Mouse (Mus musculus): ENCODE measurements around the gene Foxo1.
A peak's percentile ranks its signal among the peaks of the same experiment; 100 is the strongest.

Gene Foxo1

DNA sequence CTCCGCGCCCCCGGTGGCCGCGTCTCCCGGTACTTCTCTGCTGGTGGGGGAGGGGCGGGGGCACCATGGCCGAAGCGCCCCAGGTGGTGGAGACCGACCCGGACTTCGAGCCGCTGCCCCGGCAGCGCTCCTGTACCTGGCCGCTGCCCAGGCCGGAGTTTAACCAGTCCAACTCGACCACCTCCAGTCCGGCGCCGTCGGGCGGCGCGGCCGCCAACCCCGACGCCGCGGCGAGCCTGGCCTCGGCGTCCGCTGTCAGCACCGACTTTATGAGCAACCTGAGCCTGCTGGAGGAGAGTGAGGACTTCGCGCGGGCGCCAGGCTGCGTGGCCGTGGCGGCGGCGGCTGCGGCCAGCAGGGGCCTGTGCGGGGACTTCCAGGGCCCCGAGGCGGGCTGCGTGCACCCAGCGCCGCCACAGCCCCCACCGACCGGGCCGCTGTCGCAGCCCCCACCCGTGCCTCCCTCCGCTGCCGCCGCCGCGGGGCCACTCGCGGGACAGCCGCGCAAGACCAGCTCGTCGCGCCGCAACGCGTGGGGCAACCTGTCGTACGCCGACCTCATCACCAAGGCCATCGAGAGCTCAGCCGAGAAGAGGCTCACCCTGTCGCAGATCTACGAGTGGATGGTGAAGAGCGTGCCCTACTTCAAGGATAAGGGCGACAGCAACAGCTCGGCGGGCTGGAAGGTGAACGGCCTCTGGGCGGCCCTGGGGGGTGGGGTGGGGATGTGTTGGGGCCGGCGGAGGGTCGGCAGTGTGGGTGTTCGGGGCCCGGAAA is 789 bp downstream of the Foxo1 start:
- peak; percentile 38 for DNase-seq (ENCODE audit: low read depth, low spot score)

- no peak for DNase-seq (ENCODE audit: low read depth, low spot score)
Observed at GRCm38 (mm10) chr3:52269514-52270351, 1.6 kb downstream of the Foxo1 start.

- no peak for DNase-seq (ENCODE audit: low read depth, low spot score)
Observed at GRCm38 (mm10) chr3:52270511-52270910, 2.4 kb downstream of the Foxo1 start.

- DNase-seq (ENCODE audit: low read depth, low spot score) = no peak
Observed at GRCm38 (mm10) chr3:52271376-52271775, 3.2 kb downstream of the Foxo1 start.

- DNase-seq (ENCODE audit: low read depth, low spot score) = no peak
Observed at GRCm38 (mm10) chr3:52272376-52272865, 4.3 kb downstream of the Foxo1 start.

GRCm38 (mm10) chr3:52274475-52274874 is 6.3 kb downstream of the Foxo1 start:
- no peak for DNase-seq (ENCODE audit: low read depth, low spot score)

DNA sequence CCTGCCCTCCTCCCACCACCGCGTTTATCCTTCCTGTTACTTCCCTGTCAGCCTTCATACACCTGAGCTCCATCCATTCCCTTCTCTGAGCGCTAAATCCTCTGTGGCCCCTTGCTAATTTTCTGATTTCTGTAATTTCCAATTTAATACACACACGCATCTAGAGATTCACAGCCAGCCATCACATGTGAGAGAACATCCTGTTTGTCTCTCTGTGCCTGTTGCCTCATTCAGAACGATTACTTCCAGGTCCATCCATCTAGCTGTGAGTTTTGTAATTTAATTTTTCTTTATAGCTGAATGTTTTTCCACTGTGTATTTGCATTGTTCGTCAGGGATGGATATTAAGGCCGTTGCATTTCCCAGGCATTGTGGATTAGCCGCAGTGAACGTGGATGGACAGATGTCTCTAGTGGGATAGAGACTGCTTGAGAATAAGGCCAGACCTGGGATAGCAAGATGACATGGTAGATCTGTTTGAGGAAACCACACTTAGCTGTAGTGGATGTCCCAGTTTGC is 7.0 kb downstream of the Foxo1 start:
- DNase-seq (ENCODE audit: low read depth, low spot score) = no peak

- no peak for DNase-seq (ENCODE audit: low read depth, low spot score)
Observed at GRCm38 (mm10) chr3:52280681-52281080, 12.5 kb downstream of the Foxo1 start.

DNA sequence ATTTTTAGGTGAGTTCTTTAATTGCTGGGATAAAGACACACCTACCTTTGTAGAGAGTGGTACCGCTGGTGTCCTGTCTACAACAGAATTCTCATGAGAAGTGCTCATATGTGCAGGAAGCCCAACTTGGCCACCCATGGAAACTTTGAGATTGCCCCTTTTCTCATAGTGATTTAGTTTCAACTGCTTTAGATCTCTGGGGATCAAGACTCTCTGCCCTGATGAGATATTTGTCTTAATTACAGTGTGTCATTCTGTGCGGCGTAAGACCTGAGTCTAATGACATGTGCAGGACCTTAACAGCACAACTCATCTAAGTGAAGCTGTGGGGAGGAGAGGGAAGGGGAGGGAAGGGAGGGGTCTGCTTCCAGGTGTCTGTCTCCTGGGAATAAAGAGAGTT is 13.7 kb downstream of the Foxo1 start:
- DNase-seq (ENCODE audit: low read depth, low spot score) = no peak

GRCm38 (mm10) chr3:52282369-52282768 is 14.2 kb downstream of the Foxo1 start:
- DNase-seq (ENCODE audit: low read depth, low spot score) = no peak

GRCm38 (mm10) chr3:52283521-52283920 is 15.4 kb downstream of the Foxo1 start:
- DNase-seq (ENCODE audit: low read depth, low spot score) = no peak

- no peak for DNase-seq (ENCODE audit: low read depth, low spot score)
Observed at GRCm38 (mm10) chr3:52290811-52291210, 22.7 kb downstream of the Foxo1 start.

- DNase-seq (ENCODE audit: low read depth, low spot score) = no peak
Observed at GRCm38 (mm10) chr3:52292498-52292897, 24.4 kb downstream of the Foxo1 start.

- DNase-seq (ENCODE audit: low read depth, low spot score) = no peak
Observed at GRCm38 (mm10) chr3:52293946-52294345, 25.8 kb downstream of the Foxo1 start.

DNA sequence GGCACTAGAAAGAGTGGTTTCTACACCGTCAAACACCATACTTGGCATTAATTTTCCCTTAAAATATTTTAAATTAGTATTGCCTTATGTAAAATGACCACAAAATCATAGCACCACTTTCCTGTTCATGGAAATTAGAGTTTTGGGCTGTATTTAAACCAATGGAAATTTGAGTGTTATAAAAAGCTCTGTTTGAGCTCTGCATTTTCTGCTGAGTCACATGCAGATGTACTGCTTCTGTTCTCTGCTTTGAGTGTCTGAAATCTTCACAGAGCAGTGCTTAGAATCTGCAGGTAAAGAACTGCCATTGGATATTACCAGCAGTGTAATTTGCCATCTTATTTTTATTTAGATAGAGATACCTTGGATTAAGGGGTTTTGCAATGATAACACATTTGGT is 27.6 kb downstream of the Foxo1 start:
- DNase-seq (ENCODE audit: low read depth, low spot score) = no peak

- no peak for DNase-seq (ENCODE audit: low read depth, low spot score)
Observed at GRCm38 (mm10) chr3:52296224-52296760, 28.2 kb downstream of the Foxo1 start.

DNA sequence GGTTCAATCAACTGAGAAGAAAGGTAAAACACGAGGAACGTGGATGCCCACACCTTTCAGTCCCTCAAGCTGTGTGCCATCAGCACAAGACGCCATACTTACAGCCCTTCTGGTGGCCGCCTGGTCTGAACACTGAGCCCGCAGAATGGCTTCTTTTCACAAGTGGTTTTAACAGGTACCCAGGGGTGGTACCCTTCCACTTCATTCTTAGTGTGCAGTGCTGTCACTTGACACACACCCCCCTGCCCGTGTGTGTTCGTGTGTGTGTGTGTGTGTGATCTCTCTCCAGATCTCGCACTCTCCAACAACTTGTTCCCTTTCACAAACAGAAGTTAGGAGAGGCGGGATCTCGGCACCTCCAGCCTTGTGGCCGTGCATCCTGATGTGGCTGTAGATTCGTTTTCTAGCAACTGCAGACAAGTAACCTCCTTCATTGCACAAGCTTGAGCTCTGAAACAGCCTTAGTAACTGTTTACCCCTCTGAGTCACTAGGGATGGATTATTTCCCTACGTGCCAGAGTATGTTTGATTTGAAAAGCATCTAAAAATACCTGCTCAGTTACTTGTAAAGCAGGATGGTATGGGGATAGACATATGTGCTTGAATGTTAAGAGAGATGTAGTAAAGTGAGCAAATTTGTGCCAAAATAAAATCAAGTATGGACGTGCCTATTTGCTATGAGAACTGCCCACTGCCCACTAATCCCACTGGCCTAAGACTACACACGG is 29.3 kb downstream of the Foxo1 start:
- DNase-seq (ENCODE audit: low read depth, low spot score) = no peak

DNA sequence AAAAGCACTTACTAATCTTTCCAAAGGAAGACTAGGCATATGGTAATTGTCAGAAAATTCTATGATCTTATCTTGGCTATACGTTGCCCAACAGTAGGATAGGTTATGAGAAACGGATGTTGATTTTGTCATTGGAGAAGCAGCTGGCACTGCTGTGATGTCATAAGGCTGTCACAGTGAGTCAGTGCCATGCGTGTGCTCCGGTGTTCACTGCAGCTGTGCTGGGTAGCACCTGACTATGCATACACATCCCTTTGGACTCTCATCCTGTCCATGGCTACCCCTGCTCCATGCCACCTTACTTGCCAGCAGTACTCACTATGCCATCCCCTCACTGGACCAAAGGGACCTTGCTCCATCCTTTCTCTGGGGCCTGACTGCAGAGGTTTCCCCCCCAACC is 30.5 kb downstream of the Foxo1 start:
- DNase-seq (ENCODE audit: low read depth, low spot score) = no peak

DNA sequence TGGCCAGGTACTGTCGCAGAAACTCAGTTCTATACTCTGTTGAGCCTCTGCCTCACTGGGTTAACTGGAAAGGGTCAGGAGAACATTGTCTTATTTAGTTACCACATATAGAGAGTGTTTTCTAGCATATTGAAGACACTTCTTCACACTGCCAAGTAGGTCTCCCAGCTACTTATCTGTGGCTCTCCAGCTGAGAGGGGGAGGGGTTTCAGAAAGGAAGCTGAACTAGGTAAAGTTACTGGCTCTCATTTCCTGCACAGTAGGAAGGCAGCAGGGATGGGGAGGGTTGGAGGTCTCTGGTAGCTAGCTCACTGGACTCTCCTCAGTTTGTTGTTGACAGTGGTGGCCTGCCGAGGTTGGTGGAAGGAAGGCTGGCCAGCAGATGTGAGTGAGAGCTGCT is 31.2 kb downstream of the Foxo1 start:
- DNase-seq (ENCODE audit: low read depth, low spot score) = no peak

DNA sequence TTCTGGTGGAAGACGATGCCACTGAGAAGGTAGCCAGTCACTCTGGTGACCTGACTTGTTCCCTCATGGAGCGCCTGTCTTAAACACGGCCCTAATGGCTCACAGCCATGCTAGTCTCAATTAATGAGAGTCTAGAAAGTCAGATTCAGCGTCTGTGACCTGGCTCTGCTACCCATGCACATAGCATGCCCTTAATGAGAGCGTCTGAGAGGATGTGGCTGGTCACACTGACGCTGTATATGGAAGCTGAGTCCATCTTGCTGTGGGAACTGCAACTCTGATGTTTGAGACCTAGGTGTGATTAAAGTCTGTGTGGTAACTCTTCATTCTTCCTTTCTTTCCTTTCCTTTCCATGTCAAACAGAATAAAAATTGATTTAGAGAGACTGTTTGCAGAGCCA is 32.4 kb downstream of the Foxo1 start:
- DNase-seq (ENCODE audit: low read depth, low spot score) = no peak

DNA sequence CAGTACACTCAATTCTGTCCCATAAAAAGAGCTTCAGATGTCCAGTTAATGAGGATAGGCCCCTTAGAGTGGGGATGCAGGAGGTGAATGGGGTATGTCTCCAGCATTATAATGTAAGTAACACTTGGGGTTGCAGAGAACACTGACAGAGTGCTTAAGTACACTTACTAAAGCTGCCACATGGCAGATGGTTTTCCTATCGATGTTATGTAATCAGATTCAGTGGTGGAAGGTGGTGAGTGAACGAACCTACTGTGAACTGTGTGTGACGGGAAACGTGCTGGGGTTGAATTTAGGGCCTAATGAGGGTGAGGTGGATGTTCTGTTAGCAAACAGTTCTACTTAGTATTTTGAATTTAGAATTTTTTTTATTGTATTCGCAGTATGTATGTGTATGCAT is 35.2 kb downstream of the Foxo1 start:
- no peak for DNase-seq (ENCODE audit: low read depth, low spot score)
